ENCODE assay signal across 8 mouse cellular contexts in genomic region chr1:153679147-153679546, GRCm38 (mm10). TPM values are rescaled to one million over a fixed set of nuclear protein-coding genes. Genes with fewer than 3 reads are reported as not detected.
DNase-seq lines count a peak whose midpoint lies in the region; ATAC-seq and TF ChIP-seq lines count a peak whose summit lies in the region.

No protein-coding gene starts in this region.

- no peaks in the 10 kb centered on the region for H3K27me3 ChIP-seq in neural tube, embryonic 11.5 days (ENCODE audit: control insufficient read depth, insufficient read depth, low read length)
- H3K27me3 ChIP-seq in midbrain, postnatal 0 days (ENCODE audit: insufficient read depth, low read length), result no peaks in the 10 kb centered on the region

- no peak overlapping the region for H3K9ac ChIP-seq in neural tube, embryonic 11.5 days (ENCODE audit: low read length)
- H3K9ac ChIP-seq in midbrain, postnatal 0 days (replicated peaks; ENCODE audit: low read length, poor library complexity, severe bottlenecking), result 0 out of 2 replicates have a peak overlapping the region, but pooled peaks have one; percentile 13

- H3K27ac ChIP-seq in neural tube, embryonic 11.5 days (ENCODE audit: low read depth, low read length), result 0 out of 2 replicates have a peak overlapping the region, but pooled peaks have one; percentile 8
- H3K27ac ChIP-seq in midbrain, postnatal 0 days (ENCODE audit: low read depth, low read length), result peak overlapping the region; percentile 43; the same call in 1 of the 2 replicates

- H3K4me2 ChIP-seq in neural tube, embryonic 11.5 days (ENCODE audit: low read depth), result no peak overlapping the region
- peak overlapping the region; percentile 20; the same call in 1 of the 2 replicates for H3K4me2 ChIP-seq in midbrain, postnatal 0 days (ENCODE audit: low read depth, low read length, poor library complexity, severe bottlenecking)

- no peak for ATAC-seq in neural tube, embryonic 11.5 days (ENCODE audit: insufficient read depth, low FRiP score, low TSS enrichment)
- ATAC-seq in midbrain, postnatal 0 days (ENCODE audit: low FRiP score), result no peak

- no peak for TF ChIP-seq CTCF in midbrain, postnatal 0 days (IDR thresholded peaks at IDR 0.05)

- 57% methylated on average over 10 of the region's 10 CpGs for WGBS in neural tube, embryonic 11.5 days
- 31% methylated on average over 10 of the region's 10 CpGs for whole genome bisulfite sequencing in midbrain, postnatal 0 days

- intact Hi-C loops in left cerebral cortex, postnatal 25 days (cut with DNase I), result loop anchor here (2.0 kb wide), 1 partner anchor 60 kb away; no protein-coding TSS in a partner anchor

- DNase-seq in neural tube, embryonic 11.5 days (ENCODE audit: low spot score), result no peak
- DNase-seq in neural tube, embryonic 10.5 days (ENCODE audit: extremely low spot score, low spot score), result no peak
- peak; percentile 87 for DNase-seq in cerebellum, postnatal 10 days
- DNase-seq in heart, adult 9 months (ENCODE audit: low spot score in 2 of 2), result peak; percentile 55 to 64
- peak; percentile 79 to 85 for DNase-seq in left cerebral cortex, postnatal 25 days (ENCODE audit: low spot score in 2 of 2)
- peak; percentile 67 for DNase-seq in midbrain, postnatal 0 days (ENCODE audit: low spot score)
- DNase-seq in c-Kit-positive CD71-positive TER-119-positive erythroid progenitor cells, embryonic 14.5 days (ENCODE audit: low spot score), result no peak
- no peak for DNase-seq in B cell, adult 2 months

- H3K4me3 ChIP-seq in neural tube, embryonic 11.5 days (ENCODE audit: low read depth, low read length), result no peak overlapping the region
- H3K4me3 ChIP-seq in midbrain, postnatal 0 days (ENCODE audit: low read depth, low read length), result no peak overlapping the region

- H3K36me3 ChIP-seq in neural tube, embryonic 11.5 days (ENCODE audit: control insufficient read depth, insufficient read depth, low read length), result no peaks in the 10 kb centered on the region
- H3K36me3 ChIP-seq in midbrain, postnatal 0 days (ENCODE audit: insufficient read depth, low read length), result peaks cover 1% of the 10 kb centered on the region; the same call in 1 of the 2 replicates

- no peaks in the 10 kb centered on the region for H3K9me3 ChIP-seq in neural tube, embryonic 11.5 days (ENCODE audit: control insufficient read depth, low read length)
- H3K9me3 ChIP-seq in midbrain, postnatal 0 days (ENCODE audit: low read length), result no peaks in the 10 kb centered on the region

- peaks cover 3% of the 10 kb centered on the region; the same call in 1 of the 2 replicates for H3K4me1 ChIP-seq in neural tube, embryonic 11.5 days (ENCODE audit: control insufficient read depth, insufficient read depth, low read length)
- peaks cover 10% of the 10 kb centered on the region; the same call in 1 of the 2 replicates for H3K4me1 ChIP-seq in midbrain, postnatal 0 days (ENCODE audit: insufficient read depth, low read length)

RNA-seq across cellular contexts. Expression of gene Rgs8, which starts 26.3 kb away (rescaled TPM):
- 8.1 and 9.8 TPM in 2 replicates for polyA plus RNA-seq in neural tube, embryonic 11.5 days (2014; fragmentation: Nextera tagmentation; extraction: Ambion mirVana)
- 10 to 100 TPM; 55.9 to 77.4 TPM for total RNA-seq in left cerebral cortex, postnatal 25 days (2021)
- total RNA-seq in midbrain, postnatal 0 days (2014; rRNA removed), result 40.7 and 68.0 TPM in 2 replicates
- polyA plus RNA-seq in midbrain, postnatal 0 days (2015; fragmentation: Nextera tagmentation; extraction: Ambion mirVana), result 31.1 and 32.1 TPM in 2 replicates

Comparison
In these comparisons a context has a peak if more than half of its experiments do, and no peak if none do; other contexts are left out.
1. DNase-seq: peak in cerebellum, postnatal 10 days (2 of 2), heart, adult 9 months (2 of 2), left cerebral cortex, postnatal 25 days (2 of 2) and midbrain, postnatal 0 days (single experiment); none in neural tube, embryonic 11.5 days (single experiment), neural tube, embryonic 10.5 days (single experiment), c-Kit-positive CD71-positive TER-119-positive erythroid progenitor cells, embryonic 14.5 days (single experiment) and B cell, adult 2 months (0 of 2).